Mouse (Mus musculus) liver, embryonic 14.5 days (tissue): ENCODE data around the gene Crhr1. TPM values are rescaled to one million over a fixed set of nuclear protein-coding genes. Genes with fewer than 3 reads are reported as not detected.
A peak's percentile ranks its signal among the peaks of the same experiment; 100 is the strongest.

Experiments used
- ATAC-seq: fragments of 200-750 bp; cut with Nextera tagmentation; 2 replicates; pipeline ENCODE4 v1.8.0; 2017; ENCODE audit warnings: moderate number of reproducible peaks, mild to moderate bottlenecking, moderate library complexity; ENCODE audit not compliant: insufficient read depth
- DNase-seq, 3 experiments: peaks; one replicate each; pipeline ENCODE4 v3.0.0-alpha.2; 2012 to 2013; ENCODE audit warnings: low read depth in 3 of 3, low spot score in 3 of 3
- H3K27ac ChIP-seq: fragments of 300-500 bp; sonication (generic); 2 replicates; pipeline ENCODE4 v1.5.1; 2014; ENCODE audit warnings: moderate library complexity, mild to moderate bottlenecking, control low read depth, inconsistent platforms
- H3K27me3 ChIP-seq: fragments of 300-500 bp; sonication (generic); 2 replicates; pipeline ENCODE4 v1.6.1; 2014; ENCODE audit warnings: mild to moderate bottlenecking, low read length, moderate library complexity; ENCODE audit not compliant: control insufficient read depth, insufficient read depth
- H3K36me3 ChIP-seq: fragments of 300-500 bp; sonication (generic); replicated peaks from 2 replicates; pipeline ENCODE4 v1.6.1; 2014; ENCODE audit warnings: low read depth; ENCODE audit not compliant: control insufficient read depth, insufficient read depth
- H3K4me1 ChIP-seq, 2 experiments: fragments of 200-500 bp in 1 of 2; fragments of 300-500 bp in 1 of 2; sonication (generic) in 1 of 2; replicated peaks; 2 replicates each; pipeline ENCODE4 v1.6.1; 2012 to 2014; ENCODE audit warnings: antibody characterized with exemption in 1 of 2, inconsistent platforms in 1 of 2, low read length in 1 of 2; ENCODE audit not compliant: control insufficient read depth in 2 of 2, insufficient read depth in 2 of 2
- H3K4me2 ChIP-seq: fragments of 300-500 bp; sonication (generic); 2 replicates; pipeline ENCODE4 v1.6.1; 2014; ENCODE audit warnings: low read depth, mild to moderate bottlenecking, control low read depth, moderate library complexity
- H3K4me3 ChIP-seq, 2 experiments: fragments of 200-500 bp in 1 of 2; fragments of 300-500 bp in 1 of 2; sonication (generic) in 1 of 2; 2 replicates each; pipeline ENCODE4 v1.5.1; 2012 to 2014; ENCODE audit warnings: low read depth in 2 of 2, low read length in 2 of 2, mild to moderate bottlenecking in 2 of 2, control low read depth in 1 of 2, inconsistent platforms in 1 of 2, moderate library complexity in 1 of 2; ENCODE audit not compliant: insufficient read depth in 1 of 2
- H3K9ac ChIP-seq: fragments of 300-500 bp; sonication (generic); replicated peaks from 2 replicates; pipeline ENCODE4 v1.6.1; 2014; ENCODE audit warnings: mild to moderate bottlenecking, control low read depth, moderate library complexity
- H3K9me3 ChIP-seq: fragments of 300-500 bp; sonication (generic); 2 replicates; pipeline ENCODE4 v1.6.1; 2016; ENCODE audit warnings: low read length, mixed read lengths; ENCODE audit not compliant: control insufficient read depth
- CTCF ChIP-seq: IDR thresholded peaks from 2 replicates; pipeline ENCODE4 v1.5.1; 2016; ENCODE audit warnings: antibody characterized with exemption, low read depth, control low read depth
- EP300 ChIP-seq: IDR thresholded peaks from 2 replicates; pipeline ENCODE4 v1.6.1; 2016; ENCODE audit warnings: antibody characterized with exemption, low read depth
- WGBS: fragments of 180-500 bp; shearing (Covaris S2); extraction: QIAGEN DNeasy Blood & Tissue Kit; methylation state at CpG from one replicate; pipeline ENCODE4 v1.1.7; 2014; ENCODE audit not compliant: insufficient replicate concordance; 5-methylcytosine and 5-hydroxymethylcytosine counted together
- polyA plus RNA-seq, 2 experiments: library from polyadenylated mRNA; depleted of rRNA in 1 of 2; stranded (reverse) in 1 of 2; unstranded in 1 of 2; fragments of >200 nt; fragmentation: Nextera tagmentation in 1 of 2; extraction: Ambion mirVana in 1 of 2; gene quantifications; 2 replicates each; pipeline versions ENCODE4 v1.2.1 to v1.2.3; 2012 to 2014

The Crhr1 gene
- polyA plus RNA-seq, 2 experiments: not detected

DNA sequence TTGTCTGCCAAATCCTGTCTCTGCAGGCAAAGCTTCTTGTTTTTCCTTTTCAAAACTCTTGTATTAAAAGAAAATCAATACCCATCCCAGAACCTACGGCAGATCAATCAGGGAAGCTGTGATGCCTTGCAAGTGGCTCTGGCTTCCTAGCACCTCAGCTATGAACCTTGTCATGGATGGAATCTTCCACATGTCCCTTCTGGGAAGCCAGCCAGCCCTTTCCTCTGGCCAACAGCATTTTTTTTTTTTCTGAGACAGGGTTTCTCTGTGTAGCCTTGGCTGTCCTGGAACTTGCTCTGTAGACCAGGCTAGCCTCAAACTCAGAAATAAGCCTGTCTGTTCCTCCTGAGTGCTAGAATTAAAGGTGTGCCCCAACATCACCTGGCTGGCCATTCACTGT is 22.3 kb upstream of the Crhr1 start:
- no peaks in the 10 kb centered on the region for H3K27me3 ChIP-seq
- 50% methylated on average over 1 of the region's 1 CpGs for WGBS
- no peaks in the 10 kb centered on the region for H3K36me3 ChIP-seq
- no peak overlapping the region for H3K9ac ChIP-seq
- no peaks in the 10 kb centered on the region for H3K9me3 ChIP-seq
- H3K4me3 ChIP-seq: no peak overlapping the region
- H3K4me1 ChIP-seq: no peaks in the 10 kb centered on the region
- TF ChIP-seq CTCF: no peak
- no peak for TF ChIP-seq EP300
- no peak overlapping the region for H3K4me2 ChIP-seq
- DNase-seq (no peak), ATAC-seq (no peak)
- no peak overlapping the region for H3K27ac ChIP-seq

DNA sequence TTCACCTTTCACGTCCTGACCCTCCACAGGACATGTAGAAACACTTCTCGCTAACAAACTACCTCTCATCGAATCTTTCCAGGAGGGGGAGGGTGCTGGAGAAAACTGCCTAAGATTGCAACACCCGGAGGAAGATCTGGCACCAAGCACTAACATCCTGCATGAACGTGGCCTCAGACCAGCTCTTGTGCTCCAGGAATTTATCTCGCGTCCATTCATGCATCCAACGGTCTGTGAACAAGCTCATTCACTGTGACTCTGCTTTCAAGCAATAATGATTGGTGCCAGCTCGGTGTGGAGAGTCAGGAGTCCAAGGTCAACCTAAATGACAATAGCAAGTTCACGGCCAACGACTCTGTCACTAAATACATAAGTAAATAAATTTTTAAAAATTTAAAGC is 20.8 kb upstream of the Crhr1 start:
- DNase-seq (no peak), ATAC-seq (no peak)
- Histone ChIP-seq H3K27ac (no peak overlapping the region), H3K9ac (no peak overlapping the region), H3K9me3 (no peaks in the 10 kb centered on the region), H3K4me3 (no peak overlapping the region), H3K27me3 (no peaks in the 10 kb centered on the region), H3K4me2 (no peak overlapping the region), H3K36me3 (no peaks in the 10 kb centered on the region), H3K4me1 (no peaks in the 10 kb centered on the region)
- 56% methylated on average over 11 of the region's 11 CpGs for WGBS
- TF ChIP-seq CTCF: no peak
- no peak for TF ChIP-seq EP300

DNA sequence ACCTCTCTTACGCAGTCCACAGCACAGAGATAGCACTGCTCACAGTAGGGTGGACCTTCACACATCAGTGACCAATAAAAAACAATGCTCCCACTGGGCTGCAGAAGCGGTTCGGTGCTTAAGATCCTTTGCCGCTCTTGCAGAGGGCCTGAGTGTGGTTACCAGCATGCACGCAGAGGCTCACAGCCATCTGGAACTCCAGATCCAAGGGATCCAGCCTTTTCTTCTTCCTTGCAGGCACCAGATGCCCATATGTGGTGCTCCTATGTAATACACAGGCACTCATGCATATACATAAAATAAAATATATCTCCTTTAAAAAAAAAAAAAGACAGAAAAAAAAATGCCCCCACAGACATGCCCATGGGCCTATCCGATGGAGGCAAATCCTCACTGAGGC is 19.0 kb upstream of the Crhr1 start:
- no peak overlapping the region for H3K9ac ChIP-seq
- DNase-seq: no peak
- H3K36me3 ChIP-seq: no peaks in the 10 kb centered on the region
- H3K4me1 ChIP-seq: no peaks in the 10 kb centered on the region
- no peak overlapping the region for H3K27ac ChIP-seq
- no peak for TF ChIP-seq CTCF
- TF ChIP-seq EP300: no peak
- no peak for ATAC-seq
- WGBS: 77% methylated on average over 6 of the region's 6 CpGs
- H3K27me3 ChIP-seq: no peaks in the 10 kb centered on the region
- no peak overlapping the region for H3K4me2 ChIP-seq
- no peaks in the 10 kb centered on the region for H3K9me3 ChIP-seq
- H3K4me3 ChIP-seq: no peak overlapping the region

DNA sequence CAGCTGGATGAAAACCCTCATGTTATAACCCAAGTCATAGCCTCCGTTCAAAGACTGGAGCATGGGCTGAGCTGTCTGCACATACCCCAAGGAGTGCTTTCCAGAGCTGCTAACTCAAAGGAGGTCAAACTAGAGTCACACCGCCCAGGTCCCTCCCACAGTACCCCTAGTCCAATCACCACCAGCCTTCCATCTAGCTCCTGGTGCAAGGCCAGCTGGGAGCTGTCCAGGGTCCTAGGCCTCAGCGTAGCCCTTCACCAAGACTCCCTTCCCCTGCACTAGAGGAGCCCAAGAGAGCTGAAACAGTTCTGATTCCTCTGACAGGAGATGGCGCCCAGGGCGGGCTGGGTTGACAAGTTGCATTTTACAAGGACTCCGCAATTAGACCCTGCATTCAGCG is 18.0 kb upstream of the Crhr1 start:
- 8% methylated on average over 7 of the region's 7 CpGs for WGBS
- Histone ChIP-seq H3K27me3 (no peaks in the 10 kb centered on the region), H3K4me3 (no peak overlapping the region), H3K4me1 (no peaks in the 10 kb centered on the region), H3K36me3 (no peaks in the 10 kb centered on the region), H3K4me2 (no peak overlapping the region), H3K9me3 (no peaks in the 10 kb centered on the region), H3K27ac (no peak overlapping the region), H3K9ac (no peak overlapping the region)
- 0 out of 2 replicates have a peak, but pooled peaks have one; percentile 4 for TF ChIP-seq CTCF
- TF ChIP-seq EP300: no peak
- DNase-seq: peak; percentile 28 to 36 (median 28)
- ATAC-seq: no peak

DNA sequence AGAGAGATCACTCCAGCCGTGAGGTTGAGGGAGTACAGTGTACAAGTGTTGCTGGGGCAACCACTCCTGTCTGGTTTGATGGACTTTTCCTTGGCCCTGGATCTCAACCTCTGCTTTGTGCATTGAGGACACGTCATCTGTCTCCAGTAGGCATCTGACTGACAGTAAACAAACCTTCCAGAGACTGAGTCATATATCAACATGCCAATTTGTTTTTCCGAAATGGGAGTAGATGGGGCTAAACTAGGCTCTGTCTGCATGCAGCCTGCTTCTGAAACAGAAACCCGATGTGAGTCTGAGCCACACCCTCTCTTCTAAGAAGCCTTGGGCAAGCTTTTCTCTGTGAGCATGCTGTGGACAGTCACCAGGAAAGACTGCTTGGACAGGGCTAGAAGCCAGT is 14.3 kb upstream of the Crhr1 start:
- no peak overlapping the region for H3K9ac ChIP-seq
- H3K27ac ChIP-seq: no peak overlapping the region
- no peaks in the 10 kb centered on the region for H3K4me1 ChIP-seq
- H3K9me3 ChIP-seq: no peaks in the 10 kb centered on the region
- no peak overlapping the region for H3K4me3 ChIP-seq
- H3K27me3 ChIP-seq: no peaks in the 10 kb centered on the region
- ATAC-seq: no peak
- no peak for TF ChIP-seq EP300
- TF ChIP-seq CTCF: no peak
- DNase-seq: no peak
- H3K4me2 ChIP-seq: no peak overlapping the region
- H3K36me3 ChIP-seq: no peaks in the 10 kb centered on the region
- WGBS: 54% methylated on average over 4 of the region's 4 CpGs

DNA sequence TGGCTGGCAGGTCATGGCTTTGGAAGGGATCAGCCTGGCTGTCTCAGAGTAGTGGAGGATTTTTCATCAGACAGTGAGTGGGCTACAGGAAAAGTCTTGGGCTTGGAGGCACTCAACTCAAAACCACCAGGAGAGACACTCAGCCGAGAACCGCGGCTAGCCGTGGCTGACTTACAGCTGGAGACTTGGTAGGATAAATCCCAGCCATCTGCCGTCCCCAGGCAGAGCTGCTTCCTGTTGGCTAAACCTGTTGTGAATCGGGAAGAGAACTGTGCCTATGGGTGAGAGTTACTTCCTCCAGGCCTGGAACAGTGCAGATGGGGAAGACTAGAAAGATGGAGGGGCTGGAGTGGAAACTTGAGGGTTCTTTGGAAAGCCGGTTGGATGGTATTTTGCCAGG is 9.7 kb upstream of the Crhr1 start:
- ATAC-seq (no peak), DNase-seq (no peak)
- Histone ChIP-seq H3K27me3 (no peaks in the 10 kb centered on the region), H3K9ac (no peak overlapping the region), H3K9me3 (no peaks in the 10 kb centered on the region), H3K36me3 (no peaks in the 10 kb centered on the region), H3K4me1 (no peaks in the 10 kb centered on the region), H3K4me3 (no peak overlapping the region), H3K4me2 (no peak overlapping the region), H3K27ac (no peak overlapping the region)
- WGBS: 49% methylated on average over 7 of the region's 7 CpGs
- TF ChIP-seq CTCF: no peak
- no peak for TF ChIP-seq EP300
